Mouse (Mus musculus): ENCODE results near the gene Hpse2. TPM values are rescaled to one million over a fixed set of nuclear protein-coding genes. Genes with fewer than 3 reads are reported as not detected.
A peak's percentile ranks its signal among the peaks of the same experiment; 100 is the strongest.

The Hpse2 gene
- polyA plus RNA-seq, 1 experiment from 2014 or later: 0.96 TPM

DNA sequence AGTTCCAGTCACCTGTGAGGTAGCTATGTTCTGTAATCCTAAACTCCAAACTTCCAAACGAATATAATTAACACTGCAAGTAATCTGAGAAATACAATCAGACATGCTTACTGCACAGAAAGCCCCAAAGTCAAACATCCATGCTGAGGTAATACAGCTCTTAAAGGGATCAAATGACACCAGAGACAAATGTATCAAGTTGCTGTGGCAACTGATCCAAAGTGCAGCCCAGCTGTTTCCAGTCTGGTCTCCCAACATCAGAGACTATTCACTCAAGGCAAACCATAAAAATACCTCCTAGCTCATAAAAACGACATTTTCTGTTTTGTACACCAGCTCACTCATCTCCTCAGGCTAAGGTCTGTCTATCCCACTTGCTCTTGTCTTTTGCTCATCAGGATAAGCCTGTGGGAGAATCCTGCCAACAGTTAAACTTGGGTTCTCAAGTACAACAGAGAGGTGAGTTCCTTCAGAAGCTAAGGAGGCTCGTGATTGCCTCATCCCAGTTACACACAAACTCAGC lies 440.0 kb downstream of the Hpse2 start:
- no peak overlapping the region for H3K9ac ChIP-seq (ENCODE audit: low read length)
- H3K36me3 ChIP-seq (ENCODE audit: control insufficient read depth, insufficient read depth): peaks cover 2% of the 10 kb centered on the region; the same call in 1 of the 2 replicates
- WGBS: 51% methylated on average over 3 of the region's 3 CpGs
- no peak overlapping the region for H3K4me3 ChIP-seq (ENCODE audit: low read length)
- no peak overlapping the region for H3K27ac ChIP-seq (ENCODE audit: low read length)
- no peak overlapping the region for H3K4me2 ChIP-seq (ENCODE audit: low read depth, low read length)
- H3K9me3 ChIP-seq (replicated peaks; ENCODE audit: control insufficient read depth, low read length): peaks cover 4% of the 10 kb centered on the region
- no peaks in the 10 kb centered on the region for H3K27me3 ChIP-seq (ENCODE audit: control insufficient read depth, insufficient read depth, low read length)
- no peaks in the 10 kb centered on the region for H3K4me1 ChIP-seq (ENCODE audit: control insufficient read depth, insufficient read depth, low read length)
- ATAC-seq (replicated peaks; ENCODE audit: extremely low read depth, insufficient read depth, low FRiP score): no peak

DNA sequence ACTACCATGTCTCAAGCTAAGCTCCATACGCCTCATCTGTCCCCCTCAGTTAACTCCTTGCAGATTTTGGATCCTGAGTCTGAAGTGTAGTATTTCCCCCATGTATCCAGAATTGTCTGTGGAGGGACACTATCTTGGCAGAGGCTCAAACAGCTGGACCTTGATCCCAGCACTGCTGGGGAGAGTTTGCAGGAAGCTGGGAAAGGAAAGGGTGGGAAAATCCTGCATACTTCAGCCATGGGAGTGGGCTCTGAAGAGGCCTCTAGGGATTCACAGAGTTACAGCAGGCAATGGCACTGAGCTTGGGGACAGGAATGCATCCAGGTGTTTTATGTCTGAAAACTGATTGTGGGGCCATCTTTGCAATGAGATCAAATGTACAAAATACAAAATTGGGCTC lies 450.6 kb downstream of the Hpse2 start:
- Histone ChIP-seq H3K27ac (ENCODE audit: low read length) (no peak overlapping the region), H3K4me2 (ENCODE audit: low read depth, low read length) (no peak overlapping the region), H3K36me3 (ENCODE audit: control insufficient read depth, insufficient read depth) (no peaks in the 10 kb centered on the region), H3K27me3 (ENCODE audit: control insufficient read depth, insufficient read depth, low read length) (no peaks in the 10 kb centered on the region), H3K4me1 (ENCODE audit: control insufficient read depth, insufficient read depth, low read length) (no peaks in the 10 kb centered on the region; the same call in 1 of the 2 replicates), H3K9me3 (replicated peaks; ENCODE audit: control insufficient read depth, low read length) (peaks cover 8% of the 10 kb centered on the region), H3K9ac (ENCODE audit: low read length) (no peak overlapping the region), H3K4me3 (ENCODE audit: low read length) (no peak overlapping the region)
- ATAC-seq (replicated peaks; ENCODE audit: extremely low read depth, insufficient read depth, low FRiP score): no peak
- 56% methylated on average over 1 of the region's 1 CpGs for WGBS

DNA sequence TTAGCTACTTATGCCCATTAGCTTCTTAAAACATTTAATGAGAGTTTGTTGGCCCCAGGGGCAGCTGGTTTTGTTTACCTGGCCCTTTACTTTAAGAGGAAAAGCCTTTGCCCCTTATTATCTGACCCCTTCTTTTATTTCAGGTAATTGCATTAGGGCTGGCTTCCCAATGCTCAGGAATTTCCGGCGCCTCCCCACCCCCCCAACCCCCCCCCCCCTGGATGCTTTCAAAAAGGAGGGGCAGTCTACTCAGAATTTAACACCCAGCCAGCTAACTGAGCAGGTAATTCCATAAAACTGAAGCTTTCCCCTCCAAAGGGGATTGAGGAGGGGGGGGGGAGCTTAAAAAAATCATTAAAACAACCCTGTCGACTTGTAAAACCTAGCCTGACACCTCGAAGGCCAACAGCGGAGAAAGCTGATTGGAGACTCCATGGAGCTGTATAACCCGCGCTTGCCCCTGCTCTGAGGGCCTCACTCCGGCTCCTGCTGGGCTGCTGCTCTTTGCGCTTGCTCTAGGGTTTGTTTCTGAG lies 451.4 kb downstream of the Hpse2 start:
- no peaks in the 10 kb centered on the region; the same call in 1 of the 2 replicates for H3K4me1 ChIP-seq (ENCODE audit: control insufficient read depth, insufficient read depth, low read length)
- H3K36me3 ChIP-seq (ENCODE audit: control insufficient read depth, insufficient read depth): no peaks in the 10 kb centered on the region
- no peaks in the 10 kb centered on the region for H3K27me3 ChIP-seq (ENCODE audit: control insufficient read depth, insufficient read depth, low read length)
- H3K9me3 ChIP-seq (replicated peaks; ENCODE audit: control insufficient read depth, low read length): no peaks in the 10 kb centered on the region
- ATAC-seq (replicated peaks; ENCODE audit: extremely low read depth, insufficient read depth, low FRiP score): no peak
- no peak overlapping the region for H3K9ac ChIP-seq (ENCODE audit: low read length)
- H3K27ac ChIP-seq (ENCODE audit: low read length): no peak overlapping the region; the same call in 1 of the 2 replicates
- WGBS: 17% methylated on average over 9 of the region's 9 CpGs
- no peak overlapping the region for H3K4me3 ChIP-seq (ENCODE audit: low read length)
- H3K4me2 ChIP-seq (ENCODE audit: low read depth, low read length): peak overlapping the region; percentile 23; the same call in 1 of the 2 replicates

DNA sequence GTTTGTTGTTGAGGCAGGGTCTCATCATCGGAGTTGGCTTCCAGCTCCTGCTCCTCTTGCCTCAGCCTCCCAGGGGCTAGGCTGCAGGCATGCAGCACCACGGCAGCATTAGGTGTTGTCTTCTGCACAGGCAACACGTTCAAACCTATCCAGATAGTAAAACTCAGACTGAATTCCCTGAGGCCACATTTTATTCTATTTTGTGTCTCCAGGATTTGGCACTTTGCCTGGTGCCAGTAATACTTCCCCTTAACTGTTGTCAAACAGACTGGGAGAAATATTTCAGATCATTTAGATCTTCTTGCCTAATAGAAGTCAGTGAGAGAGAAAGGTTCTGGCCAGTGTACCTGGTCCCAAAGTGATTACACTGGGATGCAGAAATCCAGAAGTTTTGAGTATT lies 458.5 kb downstream of the Hpse2 start:
- H3K27ac ChIP-seq (ENCODE audit: low read length): no peak overlapping the region
- 35% methylated on average over 3 of the region's 3 CpGs for WGBS
- no peak overlapping the region for H3K4me2 ChIP-seq (ENCODE audit: low read depth, low read length)
- no peaks in the 10 kb centered on the region for H3K27me3 ChIP-seq (ENCODE audit: control insufficient read depth, insufficient read depth, low read length)
- H3K9me3 ChIP-seq (replicated peaks; ENCODE audit: control insufficient read depth, low read length): no peaks in the 10 kb centered on the region
- H3K4me1 ChIP-seq (ENCODE audit: control insufficient read depth, insufficient read depth, low read length): 0 out of 2 replicates have a peak, but pooled peaks cover 2% of the 10 kb centered on the region
- no peak overlapping the region for H3K4me3 ChIP-seq (ENCODE audit: low read length)
- no peak overlapping the region for H3K9ac ChIP-seq (ENCODE audit: low read length)
- no peaks in the 10 kb centered on the region for H3K36me3 ChIP-seq (ENCODE audit: control insufficient read depth, insufficient read depth)
- ATAC-seq (replicated peaks; ENCODE audit: extremely low read depth, insufficient read depth, low FRiP score): no peak

DNA sequence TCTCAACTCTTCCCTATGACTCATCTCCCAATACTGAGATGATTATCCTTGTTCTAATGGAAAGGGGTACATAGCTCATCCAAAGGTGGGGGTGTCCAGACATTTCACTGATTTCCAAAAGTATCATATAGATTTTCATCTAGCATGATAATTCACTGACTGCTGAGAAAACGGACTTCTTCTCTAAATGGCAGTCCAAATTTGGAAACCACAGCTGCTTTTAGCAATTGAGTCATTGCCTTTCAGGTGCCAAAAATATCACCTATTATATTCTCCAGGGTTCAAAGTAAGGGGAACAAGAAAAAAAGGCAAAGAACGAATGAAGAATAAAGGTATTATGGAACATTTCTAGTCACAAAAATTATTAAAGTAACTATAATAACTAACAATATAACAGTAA lies 459.9 kb downstream of the Hpse2 start:
- Histone ChIP-seq H3K36me3 (ENCODE audit: control insufficient read depth, insufficient read depth) (no peaks in the 10 kb centered on the region), H3K4me3 (ENCODE audit: low read length) (no peak overlapping the region), H3K27ac (ENCODE audit: low read length) (no peak overlapping the region), H3K27me3 (ENCODE audit: control insufficient read depth, insufficient read depth, low read length) (no peaks in the 10 kb centered on the region), H3K9me3 (replicated peaks; ENCODE audit: control insufficient read depth, low read length) (no peaks in the 10 kb centered on the region), H3K9ac (ENCODE audit: low read length) (no peak overlapping the region), H3K4me1 (ENCODE audit: control insufficient read depth, insufficient read depth, low read length) (0 out of 2 replicates have a peak, but pooled peaks cover 2% of the 10 kb centered on the region), H3K4me2 (ENCODE audit: low read depth, low read length) (no peak overlapping the region)
- 47% methylated on average over 2 of the region's 2 CpGs for WGBS
- no peak for ATAC-seq (replicated peaks; ENCODE audit: extremely low read depth, insufficient read depth, low FRiP score)

DNA sequence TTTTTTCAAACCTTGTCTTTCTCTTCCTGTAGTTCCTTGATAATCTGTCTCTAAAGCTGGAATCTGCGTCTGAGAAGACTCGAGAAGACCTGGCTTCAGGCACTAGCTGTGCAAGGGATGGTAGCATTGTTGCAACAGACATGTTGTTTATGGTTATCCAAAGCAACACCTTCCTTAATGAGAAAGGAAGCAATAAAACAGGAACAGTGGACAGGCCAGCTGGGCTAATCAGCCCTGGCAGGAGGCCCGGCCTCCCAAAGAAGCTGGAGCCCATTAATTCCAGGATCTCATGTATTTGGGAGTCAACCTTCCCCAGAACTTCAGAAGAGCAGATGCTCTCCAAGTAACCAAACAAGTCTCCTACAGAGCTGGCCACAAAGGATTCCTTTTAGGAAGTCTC lies 465.5 kb downstream of the Hpse2 start:
- Histone ChIP-seq H3K36me3 (ENCODE audit: control insufficient read depth, insufficient read depth) (no peaks in the 10 kb centered on the region), H3K4me2 (ENCODE audit: low read depth, low read length) (no peak overlapping the region), H3K9ac (ENCODE audit: low read length) (no peak overlapping the region), H3K4me1 (ENCODE audit: control insufficient read depth, insufficient read depth, low read length) (no peaks in the 10 kb centered on the region), H3K27me3 (ENCODE audit: control insufficient read depth, insufficient read depth, low read length) (no peaks in the 10 kb centered on the region), H3K27ac (ENCODE audit: low read length) (no peak overlapping the region), H3K9me3 (replicated peaks; ENCODE audit: control insufficient read depth, low read length) (no peaks in the 10 kb centered on the region), H3K4me3 (ENCODE audit: low read length) (no peak overlapping the region)
- no peak for ATAC-seq (replicated peaks; ENCODE audit: extremely low read depth, insufficient read depth, low FRiP score)
- WGBS: 53% methylated on average over 3 of the region's 3 CpGs

DNA sequence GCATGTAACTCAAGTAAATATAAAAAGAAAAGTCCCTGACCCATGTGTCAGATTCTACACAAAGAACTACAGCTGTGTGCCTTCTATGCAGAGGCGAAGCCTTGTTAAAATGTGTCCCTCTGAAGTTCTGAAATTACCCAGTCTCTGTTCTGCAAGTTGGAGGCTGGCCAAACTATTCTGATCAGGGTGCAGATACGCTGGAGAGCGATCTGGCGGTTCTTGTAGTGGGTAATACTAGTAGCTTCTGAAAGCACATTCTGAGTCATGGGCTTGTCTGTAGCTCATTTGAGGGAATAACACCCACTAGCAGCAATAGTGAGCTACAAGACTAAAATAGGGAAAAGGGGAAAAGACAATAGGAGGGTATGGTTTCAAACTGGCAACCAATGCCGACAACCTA lies 474.5 kb downstream of the Hpse2 start:
- Histone ChIP-seq H3K4me1 (ENCODE audit: control insufficient read depth, insufficient read depth, low read length) (no peaks in the 10 kb centered on the region), H3K9me3 (replicated peaks; ENCODE audit: control insufficient read depth, low read length) (no peaks in the 10 kb centered on the region), H3K4me3 (ENCODE audit: low read length) (no peak overlapping the region), H3K9ac (ENCODE audit: low read length) (no peak overlapping the region), H3K27me3 (ENCODE audit: control insufficient read depth, insufficient read depth, low read length) (no peaks in the 10 kb centered on the region), H3K36me3 (ENCODE audit: control insufficient read depth, insufficient read depth) (no peaks in the 10 kb centered on the region), H3K27ac (ENCODE audit: low read length) (no peak overlapping the region), H3K4me2 (ENCODE audit: low read depth, low read length) (no peak overlapping the region)
- WGBS: 62% methylated on average over 5 of the region's 5 CpGs
- no peak for ATAC-seq (replicated peaks; ENCODE audit: extremely low read depth, insufficient read depth, low FRiP score)

DNA sequence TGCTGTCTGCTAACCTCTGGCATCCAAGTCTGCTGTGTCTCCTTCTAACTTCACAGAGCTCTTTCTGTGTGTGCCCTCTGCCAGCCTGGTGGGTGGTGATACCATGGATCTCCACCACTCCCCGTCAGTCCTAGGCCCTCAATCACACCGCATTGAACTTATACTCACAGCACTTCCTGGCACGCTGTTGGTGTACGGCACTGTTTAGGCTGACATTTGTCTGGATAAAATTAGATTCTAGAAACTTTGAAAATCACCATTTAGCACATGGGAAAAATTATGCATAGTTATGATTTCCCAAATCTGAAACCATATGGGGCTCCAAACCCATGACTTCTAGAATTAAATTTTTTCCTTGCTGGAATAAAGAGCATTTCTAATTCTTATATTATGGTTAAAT lies 478.4 kb downstream of the Hpse2 start:
- Histone ChIP-seq H3K36me3 (ENCODE audit: control insufficient read depth, insufficient read depth) (no peaks in the 10 kb centered on the region), H3K4me2 (ENCODE audit: low read depth, low read length) (no peak overlapping the region), H3K4me1 (ENCODE audit: control insufficient read depth, insufficient read depth, low read length) (peaks cover 2% of the 10 kb centered on the region; the same call in 1 of the 2 replicates), H3K4me3 (ENCODE audit: low read length) (no peak overlapping the region), H3K27me3 (ENCODE audit: control insufficient read depth, insufficient read depth, low read length) (no peaks in the 10 kb centered on the region), H3K9ac (ENCODE audit: low read length) (no peak overlapping the region), H3K9me3 (replicated peaks; ENCODE audit: control insufficient read depth, low read length) (no peaks in the 10 kb centered on the region), H3K27ac (ENCODE audit: low read length) (no peak overlapping the region)
- 75% methylated on average over 4 of the region's 4 CpGs for WGBS
- ATAC-seq (replicated peaks; ENCODE audit: extremely low read depth, insufficient read depth, low FRiP score): no peak

DNA sequence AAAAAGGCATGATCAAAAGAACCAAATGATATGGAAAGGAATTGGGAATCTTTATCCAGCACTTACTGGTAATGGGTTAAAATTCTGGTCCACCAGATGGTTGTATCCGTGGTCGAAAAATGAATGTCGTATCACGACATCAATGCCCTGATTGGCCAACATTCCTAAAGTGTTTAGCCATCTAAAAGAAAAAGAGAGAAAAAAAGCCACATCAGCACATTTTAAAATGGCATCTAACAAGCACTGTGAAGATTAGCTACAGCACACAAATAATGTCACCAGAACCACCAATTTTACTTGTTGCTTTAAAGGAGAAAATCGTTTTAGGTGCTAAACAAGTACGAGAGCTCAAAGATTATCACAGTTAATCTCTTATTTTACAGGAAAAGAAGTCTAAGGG lies 479.6 kb downstream of the Hpse2 start:
- Histone ChIP-seq H3K4me2 (ENCODE audit: low read depth, low read length) (no peak overlapping the region), H3K9ac (ENCODE audit: low read length) (no peak overlapping the region), H3K4me1 (ENCODE audit: control insufficient read depth, insufficient read depth, low read length) (peaks cover 5% of the 10 kb centered on the region; the same call in 1 of the 2 replicates), H3K27ac (ENCODE audit: low read length) (no peak overlapping the region), H3K4me3 (ENCODE audit: low read length) (no peak overlapping the region), H3K27me3 (ENCODE audit: control insufficient read depth, insufficient read depth, low read length) (no peaks in the 10 kb centered on the region), H3K36me3 (ENCODE audit: control insufficient read depth, insufficient read depth) (no peaks in the 10 kb centered on the region), H3K9me3 (replicated peaks; ENCODE audit: control insufficient read depth, low read length) (no peaks in the 10 kb centered on the region)
- no peak for ATAC-seq (replicated peaks; ENCODE audit: extremely low read depth, insufficient read depth, low FRiP score)
- WGBS: 75% methylated on average over 6 of the region's 6 CpGs
